Mouse (Mus musculus) ES-Bruce4 (cell line): ENCODE measurements around the gene Myo5c. TPM values are rescaled to one million over a fixed set of nuclear protein-coding genes. Genes with fewer than 3 reads are reported as not detected.

Experiments
- H3K27ac ChIP-seq: 2 replicates; pipeline ENCODE4 v1.5.1; 2012; ENCODE audit warnings: low read length, inconsistent platforms; ENCODE audit not compliant: insufficient read depth
- H3K27me3 ChIP-seq: 2 replicates; pipeline ENCODE4 v1.6.1; 2012; ENCODE audit warnings: mild to moderate bottlenecking, low read length, inconsistent platforms; ENCODE audit not compliant: control insufficient read depth, poor library complexity, insufficient read depth, severe bottlenecking
- H3K36me3 ChIP-seq: 2 replicates; pipeline ENCODE4 v1.6.1; 2012; ENCODE audit warnings: inconsistent platforms, mild to moderate bottlenecking, low read length, moderate library complexity; ENCODE audit not compliant: control insufficient read depth, poor library complexity, insufficient read depth, severe bottlenecking
- H3K4me1 ChIP-seq: one replicate; pipeline ENCODE4 v1.8.1; 2011; ENCODE audit warnings: low read length; ENCODE audit not compliant: control insufficient read depth, insufficient read depth
- H3K4me3 ChIP-seq: 2 replicates; pipeline ENCODE4 v1.5.1; 2011; ENCODE audit warnings: low read depth, mild to moderate bottlenecking, low read length
- H3K9ac ChIP-seq: 2 replicates; pipeline ENCODE4 v1.6.1; 2012; ENCODE audit warnings: low read depth, mild to moderate bottlenecking, inconsistent platforms; ENCODE audit not compliant: poor library complexity, severe bottlenecking
- H3K9me3 ChIP-seq: replicated peaks from 2 replicates; pipeline ENCODE4 v1.6.1; 2012; ENCODE audit warnings: mild to moderate bottlenecking, low read length, inconsistent platforms; ENCODE audit not compliant: control insufficient read depth, poor library complexity, insufficient read depth, severe bottlenecking
- CTCF ChIP-seq: IDR thresholded peaks from one replicate; pipeline ENCODE4 v1.8.1; 2011; ENCODE audit warnings: low read depth, low read length
- EP300 ChIP-seq: IDR thresholded peaks from 2 replicates; pipeline ENCODE4 v1.6.1; 2011; ENCODE audit warnings: low read depth, low read length; ENCODE audit not compliant: insufficient read depth
- POLR2A ChIP-seq: IDR thresholded peaks from one replicate; pipeline ENCODE4 v1.8.1; 2011; ENCODE audit warnings: low read length; ENCODE audit not compliant: insufficient read depth
- polyA plus RNA-seq: library from polyadenylated mRNA; stranded (reverse); fragments of >200 nt; gene quantifications from 2 replicates; pipeline ENCODE4 v1.2.4, GENCODE M21; 2011; ENCODE audit warnings: low read depth; ENCODE audit not compliant: missing spikeins, insufficient read depth, insufficient read length

Myo5c gene
- polyA plus RNA-seq, 1 experiment = 8.8 TPM

DNA sequence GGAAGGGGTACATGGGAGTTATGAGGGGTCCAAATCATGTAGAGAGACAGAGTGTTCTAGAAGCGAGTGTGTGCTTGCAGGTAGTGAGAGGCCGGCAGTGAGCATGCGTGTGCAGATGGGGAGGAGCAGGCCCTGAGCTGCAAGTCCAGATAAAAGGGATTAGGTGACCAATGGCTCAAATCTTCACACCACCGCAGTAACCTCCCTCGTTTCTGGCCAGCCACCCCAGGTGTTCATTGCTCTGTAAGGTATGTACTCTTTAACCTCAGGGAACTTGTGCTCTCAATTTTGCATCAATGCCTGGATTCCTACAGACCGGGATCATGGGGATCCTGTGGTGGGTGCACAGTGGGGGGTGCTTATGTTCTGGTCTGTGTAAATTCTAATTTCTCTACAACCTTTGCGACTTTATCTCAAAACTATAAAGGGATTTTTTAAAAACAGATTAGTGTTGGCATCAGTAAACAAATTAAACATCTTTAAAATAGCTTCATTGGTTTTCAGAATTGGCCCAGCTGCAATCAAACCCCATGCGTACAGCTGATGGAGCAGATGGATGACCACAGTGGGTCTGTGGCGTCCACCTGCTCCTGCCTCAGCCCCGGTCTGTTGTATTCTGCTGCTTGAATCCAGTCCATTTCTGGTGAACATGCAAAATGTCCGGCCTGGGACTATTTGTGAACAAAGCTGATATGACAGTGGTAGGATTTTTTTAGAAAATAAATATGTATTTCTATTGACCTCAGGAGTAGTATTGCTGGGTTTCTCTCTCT lies 74.5 kb downstream of the Myo5c start, which contains the start of gene Gnb5:
Gene Gnb5, plus strand, starts transcription at position 163 of the 773 bp plus-strand sequence.
- H3K4me1 ChIP-seq = no peaks in the 10 kb centered on the region
- H3K36me3 ChIP-seq = no peaks in the 10 kb centered on the region
- H3K4me3 ChIP-seq = no peak within 1 kb of the TSS
- no peaks in the 10 kb centered on the region for H3K9me3 ChIP-seq
- H3K9ac ChIP-seq = no peak within 1 kb of the TSS
- H3K27me3 ChIP-seq = no peaks in the 10 kb centered on the region
- TF ChIP-seq CTCF (no peak), POLR2A (no peak), EP300 (no peak)
- no peak within 1 kb of the TSS for H3K27ac ChIP-seq

DNA sequence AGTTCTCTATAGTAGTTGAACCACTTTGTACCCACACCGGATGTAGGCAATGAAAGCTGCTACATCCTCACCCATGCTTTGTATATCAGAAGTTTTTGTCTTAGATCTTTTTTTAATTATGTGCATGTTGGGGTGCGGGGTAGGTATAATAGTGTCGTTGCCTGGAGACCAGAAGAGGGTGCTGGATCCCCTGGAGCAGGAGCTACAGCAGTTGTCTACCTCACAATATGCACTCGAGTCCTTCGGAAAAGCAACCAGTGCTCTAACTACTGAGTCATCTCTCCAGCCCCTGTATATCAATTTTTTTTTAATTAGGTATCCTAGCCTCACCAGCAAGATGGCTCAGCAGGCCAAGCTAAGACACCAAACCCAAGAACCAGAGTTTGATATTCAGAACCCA lies 75.2 kb downstream of the Myo5c start:
- Histone ChIP-seq H3K27me3 (no peaks in the 10 kb centered on the region), H3K4me1 (no peaks in the 10 kb centered on the region), H3K27ac (no peak overlapping the region), H3K4me3 (no peak overlapping the region), H3K36me3 (no peaks in the 10 kb centered on the region), H3K9ac (no peak overlapping the region), H3K9me3 (no peaks in the 10 kb centered on the region)
- TF ChIP-seq CTCF (no peak), EP300 (no peak), POLR2A (no peak)

DNA sequence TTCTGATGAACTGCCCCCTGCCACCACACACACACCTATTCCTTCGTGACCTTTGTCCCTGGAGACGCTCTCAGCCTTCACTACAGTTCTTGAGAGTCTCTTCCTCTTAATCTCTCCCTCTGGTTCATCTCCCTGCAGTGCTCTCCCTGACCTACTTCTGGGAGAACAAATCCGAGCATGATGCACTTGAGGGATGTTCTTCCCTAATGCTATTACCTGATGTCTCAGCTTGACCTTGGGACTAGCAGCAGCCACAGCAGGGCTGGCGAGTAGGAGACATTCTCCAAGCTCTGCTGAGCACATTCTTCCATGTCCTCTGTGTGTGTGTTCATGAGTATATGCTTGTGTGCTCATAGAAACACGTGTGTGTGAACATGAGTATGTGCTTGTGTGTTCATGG lies 76.8 kb downstream of the Myo5c start:
- H3K4me3 ChIP-seq = no peak overlapping the region
- no peak overlapping the region for H3K9ac ChIP-seq
- H3K4me1 ChIP-seq = no peaks in the 10 kb centered on the region
- no peaks in the 10 kb centered on the region for H3K36me3 ChIP-seq
- no peaks in the 10 kb centered on the region for H3K27me3 ChIP-seq
- no peak overlapping the region for H3K27ac ChIP-seq
- no peaks in the 10 kb centered on the region for H3K9me3 ChIP-seq
- no peak for TF ChIP-seq EP300
- no peak for TF ChIP-seq POLR2A
- TF ChIP-seq CTCF = no peak

DNA sequence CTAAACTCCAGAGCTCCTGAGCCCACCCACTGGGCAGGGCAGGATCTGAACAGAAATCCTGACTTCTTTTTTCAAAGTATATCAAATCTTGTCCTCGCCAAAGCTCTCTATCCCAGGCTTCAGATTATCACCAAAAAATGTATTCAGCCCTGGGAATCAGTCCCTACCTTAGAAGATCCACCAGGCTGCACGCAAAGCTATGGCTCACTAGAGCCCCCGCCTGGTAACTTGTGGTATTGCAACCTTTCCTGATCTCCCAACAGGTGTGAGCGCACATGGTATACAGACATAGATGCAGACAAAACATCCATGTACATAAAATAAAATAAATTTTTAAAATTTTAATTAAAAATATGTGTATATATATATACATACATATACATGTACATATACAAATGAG lies 80.2 kb downstream of the Myo5c start:
- no peak for TF ChIP-seq POLR2A
- TF ChIP-seq EP300 = no peak
- TF ChIP-seq CTCF = peak; percentile 88
- H3K4me3 ChIP-seq = no peak overlapping the region
- no peak overlapping the region for H3K27ac ChIP-seq
- H3K36me3 ChIP-seq = no peaks in the 10 kb centered on the region
- no peaks in the 10 kb centered on the region for H3K4me1 ChIP-seq
- no peak overlapping the region for H3K9ac ChIP-seq
- H3K27me3 ChIP-seq = no peaks in the 10 kb centered on the region
- no peaks in the 10 kb centered on the region for H3K9me3 ChIP-seq

DNA sequence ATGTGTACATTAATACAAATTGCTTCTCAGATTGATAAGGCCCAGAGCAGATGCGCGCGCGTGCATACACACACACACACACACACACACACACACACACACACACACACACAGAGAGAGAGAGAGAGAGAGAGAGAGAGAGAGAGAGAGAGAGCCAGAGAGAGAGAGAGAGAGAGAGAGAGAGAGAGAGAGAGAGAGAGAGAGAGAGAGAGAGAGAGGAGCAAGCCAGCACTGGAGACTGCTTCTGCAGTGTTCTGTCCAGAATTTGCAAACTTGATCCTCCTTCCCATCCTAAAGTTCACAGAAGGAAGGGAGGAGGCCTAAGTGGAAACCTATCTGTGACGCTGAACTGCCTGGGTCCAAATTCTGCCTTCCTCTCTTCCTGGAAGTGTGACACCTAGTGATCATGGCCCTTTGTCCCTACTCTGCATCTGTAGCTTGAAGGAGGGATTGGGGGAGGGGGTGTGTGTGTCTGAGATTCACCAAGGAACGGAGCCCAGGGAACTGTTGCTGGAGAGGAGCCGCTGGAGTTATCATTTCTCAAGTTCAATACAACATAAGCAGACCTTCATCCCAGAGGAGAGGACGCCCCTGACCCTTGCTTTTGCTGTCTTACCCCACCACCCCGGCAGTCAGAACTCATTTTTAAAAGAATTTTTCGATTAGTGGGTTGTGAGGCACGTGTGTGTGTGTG lies 81.5 kb downstream of the Myo5c start:
- Histone ChIP-seq H3K9me3 (no peaks in the 10 kb centered on the region), H3K27ac (no peak overlapping the region), H3K27me3 (no peaks in the 10 kb centered on the region), H3K9ac (peak overlapping the region; percentile 42; the same call in 1 of the 2 replicates), H3K36me3 (no peaks in the 10 kb centered on the region), H3K4me1 (no peaks in the 10 kb centered on the region), H3K4me3 (peak overlapping the region; percentile 61)
- TF ChIP-seq POLR2A (no peak), EP300 (no peak), CTCF (no peak)
